Mouse (Mus musculus) forebrain, embryonic 14.5 days (tissue): ENCODE measurements around the gene Abcb9. TPM values are rescaled to one million over a fixed set of nuclear protein-coding genes. Genes with fewer than 3 reads are reported as not detected.
A peak's percentile ranks its signal among the peaks of the same experiment; 100 is the strongest.

ENCODE experiments used
- ATAC-seq: fragments of 200-750 bp; cut with Nextera tagmentation; 2 replicates; pipeline ENCODE4 v1.8.0; 2017; ENCODE audit warnings: mild to moderate bottlenecking, moderate library complexity
- DNase-seq: peaks from one replicate; pipeline ENCODE4 v3.0.0-alpha.2; 2015; ENCODE audit warnings: low spot score
- H3K27ac ChIP-seq: fragments of 300-500 bp; sonication (generic); 2 replicates; pipeline ENCODE4 v1.5.1; 2014; ENCODE audit warnings: low read depth, mild to moderate bottlenecking, control low read depth, low read length, moderate library complexity
- H3K27me3 ChIP-seq: fragments of 300-500 bp; sonication (generic); replicated peaks from 2 replicates; pipeline ENCODE4 v1.6.1; 2014; ENCODE audit warnings: low read length, control low read depth, mixed read lengths; ENCODE audit not compliant: control insufficient read depth, insufficient read depth
- H3K36me3 ChIP-seq: fragments of 300-500 bp; sonication (generic); 2 replicates; pipeline ENCODE4 v1.6.1; 2014; ENCODE audit warnings: low read length, control low read depth; ENCODE audit not compliant: control insufficient read depth, insufficient read depth
- H3K4me1 ChIP-seq: fragments of 300-500 bp; sonication (generic); 2 replicates; pipeline ENCODE4 v1.6.1; 2014; ENCODE audit warnings: antibody characterized with exemption, low read length, control low read depth; ENCODE audit not compliant: control insufficient read depth, insufficient read depth
- H3K4me2 ChIP-seq: fragments of 300-500 bp; sonication (generic); 2 replicates; pipeline ENCODE4 v1.6.1; 2014; ENCODE audit warnings: mild to moderate bottlenecking, control low read depth, low read length
- H3K4me3 ChIP-seq: fragments of 300-500 bp; sonication (generic); 2 replicates; pipeline ENCODE4 v1.5.1; 2014; ENCODE audit warnings: low read depth, low read length, control low read depth
- H3K9ac ChIP-seq: fragments of 300-500 bp; sonication (generic); 2 replicates; pipeline ENCODE4 v1.6.1; 2014; ENCODE audit warnings: mild to moderate bottlenecking, low read length, control low read depth, moderate library complexity
- H3K9me3 ChIP-seq: fragments of 300-500 bp; sonication (generic); replicated peaks from 2 replicates; pipeline ENCODE4 v1.6.1; 2016; ENCODE audit warnings: low read length, control low read depth, mixed read lengths; ENCODE audit not compliant: control insufficient read depth
- WGBS: fragments of 180-500 bp; shearing (Covaris S2); extraction: QIAGEN DNeasy Blood & Tissue Kit; methylation state at CpG from one replicate; pipeline ENCODE4 v1.1.7; 2014; 5-methylcytosine and 5-hydroxymethylcytosine counted together
- polyA plus RNA-seq: library from polyadenylated mRNA; unstranded; fragments of >200 nt; fragmentation: Nextera tagmentation; extraction: Ambion mirVana; gene quantifications from 2 replicates; pipeline ENCODE4 v1.2.1, GENCODE M21; 2014

The Abcb9 gene
- polyA plus RNA-seq, 1 experiment from 2014 or later, result 6.8 TPM

DNA sequence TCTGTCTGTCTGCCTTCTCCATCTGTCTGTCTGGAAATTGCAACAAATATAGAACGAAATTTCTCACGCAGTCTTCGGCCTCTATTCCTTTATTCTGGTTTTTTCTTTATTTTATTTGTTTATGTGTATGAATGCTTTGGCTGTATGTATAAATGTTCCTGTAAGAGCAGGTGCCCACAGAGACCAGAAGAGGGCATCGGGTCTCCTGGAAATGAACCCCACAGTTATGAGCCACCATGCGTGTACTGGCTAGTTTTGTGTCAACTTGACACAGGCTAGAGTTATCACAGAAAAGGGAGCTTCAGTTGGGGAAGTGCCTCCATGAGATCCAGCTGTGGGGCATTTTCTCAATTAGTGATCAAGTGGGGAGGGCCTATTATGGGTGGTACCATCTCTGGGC is 51.6 kb downstream of the Abcb9 start:
- H3K9ac ChIP-seq, result no peak overlapping the region
- ATAC-seq, result peak; percentile 38; the same call in 1 of the 2 replicates
- no peaks in the 10 kb centered on the region for H3K36me3 ChIP-seq
- H3K4me3 ChIP-seq, result no peak overlapping the region
- no peaks in the 10 kb centered on the region for H3K27me3 ChIP-seq
- peak overlapping the region; percentile 94 for H3K27ac ChIP-seq
- 59% methylated on average over 5 of the region's 5 CpGs for WGBS
- H3K4me1 ChIP-seq, result peaks cover 20% of the 10 kb centered on the region
- H3K9me3 ChIP-seq, result no peaks in the 10 kb centered on the region
- no peak for DNase-seq
- H3K4me2 ChIP-seq, result no peak overlapping the region

DNA sequence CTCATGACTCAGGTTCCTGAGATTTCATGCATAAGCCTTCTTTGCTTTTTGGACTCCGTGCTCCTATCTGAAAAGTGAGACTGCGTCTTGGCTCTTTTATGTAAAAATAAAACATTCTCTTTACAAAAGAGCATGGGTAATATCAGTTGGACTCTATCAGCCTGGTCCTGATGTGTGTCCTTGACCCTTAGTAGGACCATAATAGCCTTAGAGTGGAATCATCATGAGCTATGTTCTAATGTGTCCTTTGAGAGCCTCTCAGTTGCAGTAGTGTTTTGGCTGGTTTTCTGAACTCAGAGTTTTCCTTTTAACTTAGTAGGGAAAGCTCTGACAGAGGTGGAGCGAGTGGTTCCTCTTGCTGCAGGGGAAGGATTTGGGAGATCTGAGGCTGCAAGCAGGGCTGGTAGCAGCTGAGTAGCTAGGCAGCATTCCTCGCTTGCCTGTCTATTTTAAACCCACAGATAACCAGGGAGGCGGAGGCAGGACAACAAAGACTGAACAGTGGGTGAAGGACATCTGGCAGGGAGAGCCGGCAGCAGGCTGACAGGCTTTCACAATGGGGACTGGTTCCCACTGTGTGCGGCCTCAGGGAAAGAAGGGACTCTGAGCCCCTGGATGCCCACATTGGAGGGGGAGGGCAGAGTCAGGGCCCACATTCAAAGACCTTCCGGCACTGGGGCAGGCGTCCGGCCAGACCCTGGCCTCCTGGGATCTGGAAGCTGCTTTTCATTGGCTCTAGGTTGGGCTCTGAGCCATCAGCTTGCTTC is 52.2 kb downstream of the Abcb9 start:
- 16% methylated on average over 10 of the region's 10 CpGs for WGBS
- Histone ChIP-seq H3K9me3 (no peaks in the 10 kb centered on the region), H3K36me3 (no peaks in the 10 kb centered on the region), H3K4me1 (peaks cover 20% of the 10 kb centered on the region), H3K4me2 (peak overlapping the region; percentile 2; the same call in 1 of the 2 replicates), H3K27ac (peak overlapping the region; percentile 94), H3K27me3 (no peaks in the 10 kb centered on the region), H3K9ac (peak overlapping the region; percentile 17; the same call in 1 of the 2 replicates), H3K4me3 (no peak overlapping the region)
- DNase-seq (peak; percentile 91), ATAC-seq (peak; percentile 93)

DNA sequence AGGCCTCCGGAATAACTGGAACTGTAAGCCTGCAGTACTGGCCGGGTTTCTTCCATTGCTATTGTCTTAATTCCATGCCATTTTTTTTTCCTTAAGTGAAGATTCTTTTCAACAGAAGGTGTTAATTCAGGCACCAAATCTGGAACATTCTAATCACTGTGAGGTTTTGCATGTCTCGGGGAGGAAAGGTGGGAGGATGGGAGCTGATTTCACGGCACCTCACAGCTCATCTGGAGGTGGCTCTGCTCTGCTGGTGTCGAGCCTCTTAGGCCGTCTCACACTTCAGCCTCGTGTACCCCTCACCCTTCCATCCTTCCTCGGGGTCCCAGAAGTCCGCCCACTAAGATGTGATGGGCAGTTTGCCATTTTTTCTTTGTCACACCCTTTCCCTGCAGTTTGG is 54.5 kb downstream of the Abcb9 start:
- Histone ChIP-seq H3K27me3 (no peaks in the 10 kb centered on the region), H3K4me3 (no peak overlapping the region), H3K9ac (no peak overlapping the region), H3K36me3 (no peaks in the 10 kb centered on the region), H3K27ac (no peak overlapping the region), H3K4me2 (no peak overlapping the region), H3K9me3 (no peaks in the 10 kb centered on the region), H3K4me1 (peaks cover 22% of the 10 kb centered on the region)
- 65% methylated on average over 9 of the region's 9 CpGs for WGBS
- ATAC-seq, result no peak
- DNase-seq, result no peak

DNA sequence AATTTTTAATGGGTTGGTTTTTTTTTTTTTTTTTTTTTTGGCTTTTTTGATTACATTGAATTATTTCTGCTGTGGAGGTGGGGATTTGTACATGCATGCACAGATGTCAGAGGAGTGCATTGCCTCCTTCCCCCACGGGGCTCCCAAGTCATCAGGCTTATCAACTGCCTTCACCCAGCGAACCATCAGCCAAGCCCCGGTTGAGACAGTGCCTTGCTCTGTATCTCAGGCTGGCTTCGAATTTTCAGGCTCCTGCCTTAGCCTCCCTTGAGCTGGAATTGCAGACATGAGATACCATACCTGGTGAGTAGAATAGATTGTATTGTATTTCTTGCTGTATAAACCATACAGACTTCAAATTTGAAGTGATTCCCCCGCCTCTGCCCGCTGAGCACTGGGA is 56.0 kb downstream of the Abcb9 start:
- Histone ChIP-seq H3K27me3 (no peaks in the 10 kb centered on the region), H3K9ac (no peak overlapping the region), H3K4me2 (no peak overlapping the region), H3K27ac (no peak overlapping the region), H3K4me3 (no peak overlapping the region), H3K4me1 (peaks cover 15% of the 10 kb centered on the region), H3K9me3 (no peaks in the 10 kb centered on the region), H3K36me3 (no peaks in the 10 kb centered on the region)
- DNase-seq (no peak), ATAC-seq (no peak)
- WGBS, result 93% methylated on average over 6 of the region's 6 CpGs

DNA sequence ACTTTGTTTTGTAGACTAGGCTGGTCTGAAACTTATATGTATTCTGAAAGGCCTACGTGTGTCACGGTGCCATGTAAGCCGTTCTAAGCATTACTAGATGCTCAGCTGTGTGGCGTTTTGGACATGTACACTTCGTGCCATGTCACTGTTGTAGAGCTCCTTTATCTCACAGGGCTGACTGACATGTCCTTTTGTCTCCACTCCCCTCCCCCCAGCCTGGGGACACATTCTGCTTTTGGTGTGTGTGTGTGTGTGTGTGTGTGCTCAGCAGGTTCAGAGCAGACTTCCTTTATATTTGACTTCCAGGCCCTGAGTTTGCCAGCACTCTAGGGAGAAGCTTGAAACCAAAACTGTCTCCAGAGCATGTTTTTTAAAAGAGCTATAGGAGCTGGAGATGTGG is 58.8 kb downstream of the Abcb9 start:
- 7% methylated on average over 5 of the region's 5 CpGs for WGBS
- ATAC-seq, result 0 out of 2 replicates have a peak, but pooled peaks have one; percentile 21

DNA sequence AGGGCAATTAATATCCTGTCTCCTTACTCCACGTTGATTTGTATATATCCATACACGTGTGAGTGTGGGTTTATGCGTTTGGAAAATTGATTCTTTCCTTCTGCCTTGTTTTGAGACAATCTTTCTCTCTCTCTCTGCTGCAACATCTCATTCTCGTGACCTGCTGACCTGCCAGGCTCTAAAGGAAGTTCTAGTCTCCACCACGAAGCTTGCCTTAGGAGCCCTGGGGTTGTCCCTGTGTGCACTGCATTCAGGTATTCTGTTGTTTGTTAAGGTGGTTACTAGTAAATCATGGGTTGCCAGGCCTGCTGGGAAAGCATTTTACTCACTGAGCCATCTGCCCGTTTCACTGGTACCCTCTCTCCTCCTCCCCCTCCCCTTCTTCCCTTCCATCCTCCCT is 59.3 kb downstream of the Abcb9 start:
- Histone ChIP-seq H3K27ac (no peak overlapping the region), H3K9me3 (no peaks in the 10 kb centered on the region), H3K36me3 (no peaks in the 10 kb centered on the region), H3K4me1 (peaks cover 2% of the 10 kb centered on the region; the same call in 1 of the 2 replicates), H3K4me2 (no peak overlapping the region), H3K27me3 (no peaks in the 10 kb centered on the region), H3K9ac (no peak overlapping the region), H3K4me3 (no peak overlapping the region)
- whole genome bisulfite sequencing, result 35% methylated on average over 6 of the region's 6 CpGs
- DNase-seq (peak; percentile 44), ATAC-seq (no peak)

More for the DNA sequence above, 58.8 kb downstream of the Abcb9 start:
- Histone ChIP-seq H3K27ac (peak overlapping the region; percentile 52; the same call in 1 of the 2 replicates), H3K9me3 (no peaks in the 10 kb centered on the region), H3K36me3 (no peaks in the 10 kb centered on the region), H3K4me3 (no peak overlapping the region), H3K4me1 (peaks cover 2% of the 10 kb centered on the region; the same call in 1 of the 2 replicates), H3K27me3 (no peaks in the 10 kb centered on the region), H3K9ac (no peak overlapping the region), H3K4me2 (no peak overlapping the region)
- DNase-seq, result peak; percentile 65

DNA sequence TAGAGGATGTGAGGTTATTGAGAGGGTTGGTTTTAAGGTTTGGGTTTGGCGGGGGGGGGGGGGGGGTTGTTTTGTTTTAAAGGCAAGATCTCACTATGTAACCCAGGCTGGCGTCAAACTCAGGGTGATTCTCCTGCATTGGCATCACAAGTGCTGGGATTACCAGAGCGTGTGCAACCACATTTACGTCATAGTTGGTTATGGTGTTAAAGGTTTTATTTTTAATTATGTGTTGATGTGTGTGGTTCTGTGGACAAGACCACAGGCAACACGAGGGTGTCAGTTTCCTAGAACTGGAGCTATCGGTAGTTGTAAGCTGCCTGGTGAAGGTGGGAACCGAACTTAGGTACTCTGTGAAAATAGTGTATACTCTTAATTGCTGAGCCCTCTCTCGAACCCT is 59.8 kb downstream of the Abcb9 start:
- no peak overlapping the region for H3K4me3 ChIP-seq
- H3K36me3 ChIP-seq, result no peaks in the 10 kb centered on the region
- no peak overlapping the region for H3K27ac ChIP-seq
- H3K4me2 ChIP-seq, result no peak overlapping the region
- no peaks in the 10 kb centered on the region for H3K27me3 ChIP-seq
- no peak overlapping the region for H3K9ac ChIP-seq
- no peak for ATAC-seq
- no peaks in the 10 kb centered on the region for H3K9me3 ChIP-seq
- no peak for DNase-seq
- 74% methylated on average over 8 of the region's 8 CpGs for WGBS
- H3K4me1 ChIP-seq, result peaks cover 2% of the 10 kb centered on the region; the same call in 1 of the 2 replicates

DNA sequence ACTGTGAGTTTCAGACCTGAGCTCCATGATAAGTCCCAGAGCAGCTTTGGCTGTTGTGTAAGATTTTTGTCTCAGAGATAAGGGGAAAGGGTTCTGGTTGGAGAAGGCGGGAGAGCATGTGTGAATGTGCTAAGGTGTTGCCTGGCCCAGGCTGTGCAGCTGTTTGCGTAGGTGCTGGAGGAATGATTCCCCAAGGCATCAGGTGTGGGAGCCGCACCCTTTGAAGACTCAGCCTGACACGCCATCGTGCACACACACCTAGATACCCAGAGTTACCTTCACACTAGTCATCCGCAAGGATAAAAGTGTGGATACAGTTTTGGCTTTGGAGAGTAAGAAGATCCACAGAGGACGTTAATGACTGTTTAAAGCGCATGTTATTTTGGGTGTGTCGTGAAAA is 60.2 kb downstream of the Abcb9 start:
- Histone ChIP-seq H3K4me2 (no peak overlapping the region), H3K4me3 (no peak overlapping the region), H3K9me3 (no peaks in the 10 kb centered on the region), H3K4me1 (peaks cover 2% of the 10 kb centered on the region; the same call in 1 of the 2 replicates), H3K36me3 (no peaks in the 10 kb centered on the region), H3K9ac (no peak overlapping the region), H3K27me3 (no peaks in the 10 kb centered on the region), H3K27ac (no peak overlapping the region)
- no peak for DNase-seq
- ATAC-seq, result no peak
- 85% methylated on average over 9 of the region's 9 CpGs for WGBS

DNA sequence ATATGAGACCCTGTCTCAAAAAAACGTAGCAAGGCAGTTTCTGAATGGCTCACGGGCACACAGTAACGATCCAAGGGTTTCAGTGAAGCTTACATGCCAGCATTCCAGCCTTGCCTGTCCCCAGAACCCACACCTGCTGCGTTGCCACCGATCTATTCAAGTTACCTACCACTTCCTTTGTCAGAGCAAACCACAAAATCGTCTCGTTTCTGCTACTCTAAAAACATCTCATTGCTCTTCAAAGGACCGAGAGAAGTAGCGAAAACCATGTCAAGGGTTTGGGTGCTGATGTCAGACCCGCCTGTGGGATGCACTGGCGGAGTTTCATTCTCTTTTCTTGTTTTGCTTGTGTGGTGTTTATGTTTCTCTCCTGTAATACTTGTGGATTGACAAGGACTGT is 61.1 kb downstream of the Abcb9 start:
- ATAC-seq (no peak), DNase-seq (no peak)
- Histone ChIP-seq H3K9ac (no peak overlapping the region), H3K36me3 (no peaks in the 10 kb centered on the region), H3K27ac (no peak overlapping the region), H3K4me1 (peaks cover 10% of the 10 kb centered on the region), H3K4me3 (no peak overlapping the region), H3K27me3 (no peaks in the 10 kb centered on the region), H3K9me3 (no peaks in the 10 kb centered on the region), H3K4me2 (no peak overlapping the region)
- WGBS, result 81% methylated on average over 11 of the region's 11 CpGs
